Mouse (Mus musculus) G1E (cell line): ENCODE measurements around the gene Trim2.

Experiments
- CTCF ChIP-seq: IDR thresholded peaks from 2 replicates; pipeline ENCODE4 v1.5.1; 2012; ENCODE audit warnings: low read depth, low read length, inconsistent platforms, mixed read lengths
- GATA1 ChIP-seq: IDR thresholded peaks from 2 replicates; pipeline ENCODE4 v1.6.1; 2012; ENCODE audit warnings: borderline replicate concordance, low read length, inconsistent platforms, mixed read lengths
- GATA2 ChIP-seq: IDR thresholded peaks from 2 replicates; pipeline ENCODE4 v1.6.1; 2012; ENCODE audit warnings: low read depth, low read length, inconsistent platforms, borderline replicate concordance

GRCm38 (mm10) chr3:84207366-84207765 is 99.3 kb downstream of the Trim2 start:
- TF ChIP-seq GATA1 (no peak), CTCF (no peak), GATA2 (no peak)
